Mouse (Mus musculus) spleen, adult 12 weeks (tissue): ENCODE results near the gene E2f6.

Experiments
- DNase-seq: peaks from one replicate; pipeline ENCODE4 v3.0.0; 2022; ENCODE audit warnings: low spot score

Gene E2f6

DNA sequence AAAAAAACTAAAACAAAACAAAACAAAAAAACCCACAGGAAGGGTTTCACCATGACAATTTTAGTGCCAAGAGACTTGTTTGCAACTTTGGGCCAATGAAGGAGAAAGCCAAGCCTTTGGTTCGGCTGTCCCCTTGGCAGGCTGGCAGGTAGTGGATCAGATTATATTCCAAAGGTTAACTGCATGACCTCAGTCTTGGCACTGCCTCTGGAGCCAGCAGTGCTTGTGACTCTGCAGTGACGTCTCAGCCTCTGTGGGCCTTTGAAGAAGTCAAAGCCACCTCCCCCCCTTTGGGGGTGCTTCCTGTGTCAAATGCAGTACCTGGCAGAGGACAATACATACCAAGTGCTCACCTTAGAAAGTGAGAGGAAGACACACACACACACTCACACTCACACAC lies 63.3 kb downstream of the E2f6 start:
- DNase-seq, result no peak

DNA sequence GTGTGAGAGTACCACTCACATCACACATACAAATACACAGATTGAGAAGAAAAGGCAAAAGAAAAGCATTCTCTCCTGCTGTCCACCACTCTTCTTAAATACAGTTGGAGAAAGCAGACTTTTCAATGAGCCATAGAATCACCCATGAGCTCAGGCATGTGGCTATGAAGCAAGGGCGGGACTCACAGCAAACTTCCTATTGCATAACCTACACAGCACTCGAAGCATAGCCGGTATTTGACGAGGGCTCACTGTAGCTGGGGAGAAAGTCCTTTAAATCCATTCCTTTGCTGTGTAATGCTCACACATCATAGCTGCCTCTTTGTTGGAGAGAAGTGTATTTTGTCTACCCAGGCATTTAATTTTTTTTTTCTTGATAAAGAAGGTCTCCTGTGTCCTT lies 64.5 kb downstream of the E2f6 start:
- DNase-seq, result no peak

DNA sequence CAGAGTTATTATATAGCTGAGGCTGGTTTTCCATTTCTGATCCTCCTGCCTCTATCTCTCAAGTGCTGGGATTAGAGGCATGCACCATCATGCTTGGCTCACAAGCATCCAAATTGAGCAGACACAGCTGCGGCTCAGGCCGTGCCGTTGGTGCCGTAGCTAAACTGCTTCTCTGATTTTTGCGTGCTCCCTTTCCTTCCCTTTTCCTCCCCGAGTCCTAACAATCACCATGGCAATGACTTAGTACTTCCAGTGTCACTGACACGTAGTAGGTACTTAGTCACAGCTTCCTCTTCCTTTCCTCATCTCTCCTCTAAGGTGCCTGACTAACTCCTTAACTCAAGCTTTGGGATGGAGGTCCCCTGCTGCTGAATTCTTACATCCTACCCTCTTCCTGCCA lies 64.9 kb downstream of the E2f6 start:
- no peak for DNase-seq

- DNase-seq, result no peak
These were observed 65.9 kb downstream of the E2f6 start for GRCm38 (mm10) chr12:16876667-16877066.

DNA sequence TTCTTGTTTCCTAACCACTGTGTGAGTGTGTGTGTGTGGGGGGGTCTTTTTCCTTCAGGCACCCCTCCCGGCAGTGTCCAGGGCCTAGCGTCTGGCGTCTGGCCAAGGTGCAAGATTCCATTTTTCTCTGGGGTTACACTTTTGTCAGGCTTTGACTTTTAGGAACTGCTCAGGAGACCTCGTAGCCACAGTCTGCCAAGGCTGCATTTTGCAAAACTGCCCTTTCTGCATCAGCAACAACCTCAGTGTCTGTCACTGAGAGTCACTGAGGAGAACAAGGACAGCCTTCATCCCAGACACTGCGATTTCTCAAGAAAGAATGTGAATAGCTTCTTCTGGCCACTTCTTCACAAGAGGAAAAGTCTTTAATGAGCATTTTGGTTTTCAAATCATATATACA lies 66.4 kb downstream of the E2f6 start:
- no peak for DNase-seq

GRCm38 (mm10) chr12:16877679-16878078 lies 66.9 kb downstream of the E2f6 start:
- DNase-seq, result no peak

DNA sequence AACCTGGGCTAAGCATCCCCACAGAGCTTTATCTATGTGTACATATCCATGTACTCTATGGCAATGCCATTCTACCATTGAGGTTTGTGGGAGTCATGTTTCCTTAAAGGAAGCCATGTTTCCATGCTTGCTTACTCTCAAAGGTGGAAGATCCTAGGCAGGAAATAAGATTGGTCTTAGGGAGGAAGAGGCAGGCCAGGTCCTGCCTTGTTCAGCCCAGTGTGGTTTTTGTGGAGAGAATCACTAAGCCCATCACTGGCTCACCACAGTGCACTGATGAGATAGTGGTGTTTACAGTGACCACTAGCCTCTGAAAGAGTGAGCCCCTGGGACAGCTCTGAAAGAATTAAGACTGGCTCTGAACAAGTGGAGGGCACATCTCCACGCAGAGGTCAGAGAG lies 68.6 kb downstream of the E2f6 start:
- DNase-seq, result no peak

DNA sequence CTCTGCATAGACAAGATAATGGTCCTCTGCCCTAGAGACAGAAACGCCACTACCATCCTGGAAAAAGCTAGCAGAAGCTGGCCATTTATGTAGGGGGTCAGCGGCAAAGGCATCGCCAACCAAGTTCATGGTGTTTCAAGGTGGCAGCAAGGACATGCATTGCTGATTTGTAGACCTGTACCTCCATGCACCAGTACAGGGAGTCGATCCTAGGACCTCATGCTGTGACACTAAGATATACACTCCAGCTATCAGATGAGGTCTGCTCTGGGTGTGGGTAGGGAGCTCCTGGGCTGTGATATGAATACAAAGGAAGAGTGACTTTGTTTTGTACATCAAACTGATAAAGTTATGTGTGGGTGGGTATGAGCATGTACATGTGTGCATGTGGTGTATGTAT lies 69.3 kb downstream of the E2f6 start:
- DNase-seq, result no peak

DNA sequence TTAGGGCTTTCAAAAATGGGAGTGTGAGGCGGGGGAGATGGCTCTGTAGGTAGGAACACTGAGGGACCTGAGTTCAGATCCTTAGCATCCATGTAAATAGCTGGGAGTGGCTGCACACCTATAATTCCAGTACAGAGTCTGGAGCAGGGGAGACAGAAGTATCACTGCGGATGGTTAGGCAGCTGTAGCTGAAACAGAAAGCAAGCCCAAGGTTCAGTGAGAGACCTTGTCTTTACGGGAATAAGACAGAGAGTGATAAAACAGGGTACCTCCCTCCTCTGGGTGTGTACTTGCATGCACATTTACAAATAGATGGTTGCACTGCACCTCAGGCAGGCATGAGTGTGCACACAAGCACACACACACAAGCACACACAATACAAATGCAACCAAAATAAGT lies 71.7 kb downstream of the E2f6 start:
- no peak for DNase-seq

DNA sequence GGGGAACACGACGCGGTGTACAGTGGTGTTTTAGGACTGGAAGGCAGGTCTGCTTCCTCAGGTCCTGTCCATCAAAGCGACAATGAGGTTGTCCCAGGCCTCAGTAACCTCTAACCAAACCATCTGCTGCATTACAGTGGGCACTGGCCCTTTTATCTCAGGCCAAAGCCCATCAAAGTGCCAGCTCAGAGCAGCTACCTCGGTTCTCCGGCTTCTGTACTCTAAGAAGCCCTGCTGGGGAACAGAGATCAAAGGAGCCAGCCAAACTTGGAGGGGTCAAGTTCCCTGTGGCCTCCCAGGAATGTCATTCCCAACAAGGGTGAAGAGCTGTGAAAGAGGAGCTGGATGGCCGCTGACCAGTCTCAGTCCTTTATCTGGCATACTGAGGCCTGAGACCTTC lies 72.3 kb downstream of the E2f6 start:
- no peak for DNase-seq

GRCm38 (mm10) chr12:16884534-16884933 lies 73.8 kb downstream of the E2f6 start:
- no peak for DNase-seq

GRCm38 (mm10) chr12:16886354-16886753 lies 75.6 kb downstream of the E2f6 start:
- DNase-seq, result no peak
